Mouse (Mus musculus): ENCODE results near the gene Gpatch2. TPM values are rescaled to one million over a fixed set of nuclear protein-coding genes. Genes with fewer than 3 reads are reported as not detected.

The Gpatch2 gene
- polyA plus RNA-seq, 1 experiment from 2014 or later: 5.4 TPM

DNA sequence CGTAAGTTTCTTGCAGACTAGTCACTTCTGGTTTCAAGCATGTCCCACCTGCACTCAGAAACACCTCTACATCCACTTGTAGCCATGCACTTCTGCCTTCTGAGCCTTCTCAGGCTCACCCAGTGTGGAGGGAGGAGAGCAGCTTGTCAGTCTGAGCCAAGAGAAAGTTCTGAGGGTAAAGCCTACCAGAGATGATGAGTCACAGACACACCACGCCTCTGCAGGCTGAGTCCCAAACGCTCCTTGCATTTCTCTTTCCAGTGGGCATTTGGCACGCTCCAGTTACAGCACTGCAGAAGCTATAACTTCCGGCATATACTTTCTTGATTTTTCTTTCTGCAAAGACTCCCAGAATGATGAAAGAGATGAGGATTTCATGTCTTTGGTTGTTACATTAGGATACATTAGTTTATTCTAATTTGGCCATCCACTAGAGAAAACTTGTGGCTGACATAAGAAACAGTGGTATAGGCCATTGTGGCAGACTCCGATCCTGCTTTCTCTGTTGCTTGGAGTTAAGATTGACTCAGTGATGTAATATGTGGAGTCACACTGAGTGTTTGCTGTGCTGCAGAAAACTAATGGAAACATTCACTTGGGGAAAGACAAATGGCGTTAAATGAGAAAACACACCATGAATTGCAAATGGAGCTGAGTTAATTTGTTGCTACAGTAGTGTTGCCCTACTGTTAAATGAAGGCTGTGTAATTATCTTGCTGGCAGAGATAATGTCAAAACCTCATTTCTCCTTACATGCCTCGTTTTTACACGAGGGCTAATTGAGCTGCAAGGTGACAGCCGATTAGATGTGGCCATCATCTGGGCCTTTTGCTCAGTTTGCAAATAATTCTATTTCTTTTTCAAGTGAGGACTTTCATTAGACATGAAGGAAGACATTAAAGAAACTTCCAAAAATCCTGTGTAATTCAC lies 55.3 kb downstream of the Gpatch2 start:
- no peak overlapping the region for H3K4me2 ChIP-seq (ENCODE audit: low read depth, low read length)
- no peak overlapping the region for H3K4me3 ChIP-seq (ENCODE audit: low read depth, low read length)
- ATAC-seq (no peak), DNase-seq (no peak)
- no peaks in the 10 kb centered on the region for H3K27me3 ChIP-seq (ENCODE audit: insufficient read depth, low read length)
- no peaks in the 10 kb centered on the region for H3K9me3 ChIP-seq (ENCODE audit: low read length)
- WGBS (ENCODE audit: insufficient replicate concordance): 76% methylated on average over 10 of the region's 10 CpGs
- no peak overlapping the region for H3K9ac ChIP-seq (replicated peaks)
- no peaks in the 10 kb centered on the region for H3K4me1 ChIP-seq (ENCODE audit: insufficient read depth)
- TF ChIP-seq EP300 (IDR thresholded peaks at IDR 0.05; ENCODE audit: low read depth): no peak
- no peak for TF ChIP-seq CTCF (IDR thresholded peaks at IDR 0.05; ENCODE audit: low read depth)
- H3K36me3 ChIP-seq (replicated peaks; ENCODE audit: insufficient read depth, low read length): no peaks in the 10 kb centered on the region
- H3K27ac ChIP-seq (ENCODE audit: low read depth): no peak overlapping the region

DNA sequence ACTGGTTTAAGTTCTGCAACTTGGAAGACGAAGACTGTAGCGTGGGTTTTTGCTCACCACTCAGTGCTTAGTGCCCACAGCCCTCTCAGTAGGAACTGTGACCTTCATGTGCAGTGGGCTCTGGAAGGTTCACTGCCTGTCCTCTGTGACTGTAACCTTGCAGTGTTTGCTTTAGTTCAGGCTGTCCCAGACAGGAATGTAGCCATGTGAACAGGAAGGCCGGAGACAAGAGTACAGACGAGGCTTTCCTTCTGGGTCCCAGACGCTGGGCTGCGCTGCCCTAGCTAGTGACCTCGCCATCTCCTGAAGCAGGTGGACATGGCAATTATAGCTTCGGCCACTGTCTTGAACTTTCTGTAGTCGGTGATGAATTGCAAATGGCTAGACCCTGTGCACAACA lies 62.0 kb downstream of the Gpatch2 start:
- H3K9ac ChIP-seq (replicated peaks): no peak overlapping the region
- H3K36me3 ChIP-seq (replicated peaks; ENCODE audit: insufficient read depth, low read length): no peaks in the 10 kb centered on the region
- no peaks in the 10 kb centered on the region for H3K9me3 ChIP-seq (ENCODE audit: low read length)
- no peak overlapping the region for H3K4me2 ChIP-seq (ENCODE audit: low read depth, low read length)
- DNase-seq (no peak), ATAC-seq (no peak)
- no peak overlapping the region for H3K4me3 ChIP-seq (ENCODE audit: low read depth, low read length)
- no peaks in the 10 kb centered on the region for H3K4me1 ChIP-seq (ENCODE audit: insufficient read depth)
- 76% methylated on average over 9 of the region's 9 CpGs for WGBS (ENCODE audit: insufficient replicate concordance)
- no peak overlapping the region for H3K27ac ChIP-seq (ENCODE audit: low read depth)
- no peak for TF ChIP-seq CTCF (IDR thresholded peaks at IDR 0.05; ENCODE audit: low read depth)
- no peak for TF ChIP-seq EP300 (IDR thresholded peaks at IDR 0.05; ENCODE audit: low read depth)
- H3K27me3 ChIP-seq (ENCODE audit: insufficient read depth, low read length): no peaks in the 10 kb centered on the region

DNA sequence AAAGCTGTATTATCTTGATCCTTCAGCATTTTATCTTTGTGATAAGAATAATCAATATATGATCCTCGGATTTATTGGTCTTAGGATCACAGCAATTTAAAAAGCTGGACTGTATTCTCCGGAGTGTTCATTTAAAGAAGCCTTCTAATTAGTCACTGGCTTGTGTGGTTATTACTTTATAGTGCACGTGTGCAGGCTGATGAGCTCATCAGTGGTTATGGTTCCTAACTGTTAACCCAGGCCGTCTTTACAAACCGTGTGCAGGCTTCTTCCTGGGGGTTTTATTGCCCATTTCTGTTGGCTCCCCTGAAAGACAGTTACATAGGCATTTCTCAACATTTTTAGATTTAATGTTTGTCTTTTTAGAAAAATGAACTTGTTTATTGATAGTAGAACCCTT lies 63.2 kb downstream of the Gpatch2 start:
- H3K9ac ChIP-seq (replicated peaks): no peak overlapping the region
- DNase-seq: no peak
- TF ChIP-seq EP300 (IDR thresholded peaks at IDR 0.05; ENCODE audit: low read depth) (no peak), CTCF (IDR thresholded peaks at IDR 0.05; ENCODE audit: low read depth) (no peak)
- 73% methylated on average over 5 of the region's 5 CpGs for WGBS (ENCODE audit: insufficient replicate concordance)
- no peaks in the 10 kb centered on the region; the same call in 1 of the 2 replicates for H3K36me3 ChIP-seq (replicated peaks; ENCODE audit: insufficient read depth, low read length)
- no peak for ATAC-seq
- no peaks in the 10 kb centered on the region for H3K27me3 ChIP-seq (ENCODE audit: insufficient read depth, low read length)
- no peak overlapping the region for H3K4me3 ChIP-seq (ENCODE audit: low read depth, low read length)
- no peaks in the 10 kb centered on the region for H3K4me1 ChIP-seq (ENCODE audit: insufficient read depth)
- no peaks in the 10 kb centered on the region for H3K9me3 ChIP-seq (ENCODE audit: low read length)
- no peak overlapping the region for H3K4me2 ChIP-seq (ENCODE audit: low read depth, low read length)
- no peak overlapping the region for H3K27ac ChIP-seq (ENCODE audit: low read depth)

DNA sequence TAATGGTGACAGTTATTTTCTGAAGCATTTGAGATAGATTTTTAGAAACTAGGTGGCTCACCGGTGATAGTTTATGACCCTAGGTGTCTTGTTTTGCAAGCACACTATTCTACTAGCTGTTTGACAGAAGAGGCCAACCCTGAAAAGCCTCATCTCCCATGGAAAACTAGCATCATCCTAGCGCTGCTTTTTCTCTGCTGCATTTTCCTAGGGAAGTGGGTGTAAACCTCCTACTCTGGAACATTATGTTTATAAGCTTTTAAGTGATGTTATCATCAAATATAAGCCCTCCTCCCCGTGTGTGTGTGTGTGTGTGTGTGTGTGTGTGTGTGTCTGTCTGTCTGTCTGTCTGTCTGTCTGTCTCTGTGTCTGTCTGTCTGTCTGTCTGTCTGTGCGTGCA lies 64.5 kb downstream of the Gpatch2 start:
- H3K9me3 ChIP-seq (ENCODE audit: low read length): no peaks in the 10 kb centered on the region
- no peak overlapping the region for H3K4me2 ChIP-seq (ENCODE audit: low read depth, low read length)
- H3K4me3 ChIP-seq (ENCODE audit: low read depth, low read length): no peak overlapping the region
- H3K4me1 ChIP-seq (ENCODE audit: insufficient read depth): no peaks in the 10 kb centered on the region
- ATAC-seq (no peak), DNase-seq (no peak)
- no peaks in the 10 kb centered on the region; the same call in 1 of the 2 replicates for H3K36me3 ChIP-seq (replicated peaks; ENCODE audit: insufficient read depth, low read length)
- TF ChIP-seq CTCF (IDR thresholded peaks at IDR 0.05; ENCODE audit: low read depth): no peak
- no peak for TF ChIP-seq EP300 (IDR thresholded peaks at IDR 0.05; ENCODE audit: low read depth)
- no peak overlapping the region for H3K27ac ChIP-seq (ENCODE audit: low read depth)
- WGBS (ENCODE audit: insufficient replicate concordance): 78% methylated on average over 4 of the region's 4 CpGs
- no peak overlapping the region for H3K9ac ChIP-seq (replicated peaks)
- no peaks in the 10 kb centered on the region for H3K27me3 ChIP-seq (ENCODE audit: insufficient read depth, low read length)

DNA sequence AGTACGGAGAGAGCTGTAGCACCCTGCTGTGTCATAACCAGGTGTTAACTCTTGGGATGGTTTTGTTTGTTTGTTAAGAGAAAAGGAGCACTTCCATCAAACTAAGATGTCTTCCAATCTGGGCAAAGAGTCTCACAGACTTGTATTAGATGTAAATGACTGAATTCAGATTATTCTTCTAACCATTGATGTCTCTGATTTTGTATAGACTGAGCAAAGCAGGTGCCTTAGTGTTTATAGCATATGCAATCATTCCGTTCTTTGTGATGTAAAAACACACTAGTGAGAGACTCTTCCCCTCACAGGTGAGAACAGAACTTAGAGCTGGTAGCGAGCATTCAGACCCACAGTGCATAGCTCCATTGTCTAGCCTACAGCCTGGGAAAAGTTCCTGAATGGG lies 67.0 kb downstream of the Gpatch2 start:
- H3K4me1 ChIP-seq (ENCODE audit: insufficient read depth): no peaks in the 10 kb centered on the region
- H3K9me3 ChIP-seq (ENCODE audit: low read length): no peaks in the 10 kb centered on the region
- DNase-seq (no peak), ATAC-seq (no peak)
- no peak overlapping the region for H3K9ac ChIP-seq (replicated peaks)
- H3K36me3 ChIP-seq (replicated peaks; ENCODE audit: insufficient read depth, low read length): no peaks in the 10 kb centered on the region; the same call in 1 of the 2 replicates
- no peak overlapping the region for H3K4me3 ChIP-seq (ENCODE audit: low read depth, low read length)
- 85% methylated on average over 3 of the region's 3 CpGs for WGBS (ENCODE audit: insufficient replicate concordance)
- no peak for TF ChIP-seq CTCF (IDR thresholded peaks at IDR 0.05; ENCODE audit: low read depth)
- no peak for TF ChIP-seq EP300 (IDR thresholded peaks at IDR 0.05; ENCODE audit: low read depth)
- no peak overlapping the region for H3K4me2 ChIP-seq (ENCODE audit: low read depth, low read length)
- no peaks in the 10 kb centered on the region for H3K27me3 ChIP-seq (ENCODE audit: insufficient read depth, low read length)
- no peak overlapping the region for H3K27ac ChIP-seq (ENCODE audit: low read depth)

DNA sequence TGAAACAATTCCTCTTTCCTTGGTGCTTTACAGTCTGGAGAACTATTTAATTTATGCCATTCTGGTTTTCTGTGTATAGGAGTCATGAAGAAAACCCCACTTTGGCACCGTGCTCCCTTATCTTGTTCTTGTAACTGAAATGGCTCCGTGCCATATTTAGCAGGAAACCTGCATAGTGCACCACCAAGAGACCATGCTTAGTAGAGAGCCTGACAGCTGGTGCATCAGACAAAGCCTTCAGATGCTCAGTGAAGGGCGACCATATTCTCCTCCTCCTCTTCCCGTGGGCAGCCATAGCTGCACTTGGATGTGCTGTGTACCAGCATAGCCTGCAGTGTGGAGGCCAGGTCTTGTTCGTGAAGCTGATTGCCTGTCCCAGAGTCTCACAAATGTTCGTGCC lies 67.5 kb downstream of the Gpatch2 start:
- WGBS (ENCODE audit: insufficient replicate concordance): 52% methylated on average over 6 of the region's 6 CpGs
- TF ChIP-seq EP300 (IDR thresholded peaks at IDR 0.05; ENCODE audit: low read depth): no peak
- TF ChIP-seq CTCF (IDR thresholded peaks at IDR 0.05; ENCODE audit: low read depth): no peak
- H3K9me3 ChIP-seq (ENCODE audit: low read length): no peaks in the 10 kb centered on the region

More for the DNA sequence above, 67.5 kb downstream of the Gpatch2 start:
- Histone ChIP-seq H3K27ac (ENCODE audit: low read depth) (no peak overlapping the region), H3K4me2 (ENCODE audit: low read depth, low read length) (no peak overlapping the region), H3K4me3 (ENCODE audit: low read depth, low read length) (no peak overlapping the region), H3K9ac (replicated peaks) (no peak overlapping the region), H3K36me3 (replicated peaks; ENCODE audit: insufficient read depth, low read length) (no peaks in the 10 kb centered on the region; the same call in 1 of the 2 replicates), H3K4me1 (ENCODE audit: insufficient read depth) (no peaks in the 10 kb centered on the region), H3K27me3 (ENCODE audit: insufficient read depth, low read length) (no peaks in the 10 kb centered on the region)
- DNase-seq (no peak), ATAC-seq (peak; percentile 38)

Data from liver, postnatal 0 days (tissue).